Mouse (Mus musculus) kidney, embryonic 14.5 days (tissue): ENCODE measurements around the gene Ddb2. TPM values are rescaled to one million over a fixed set of nuclear protein-coding genes. Genes with fewer than 3 reads are reported as not detected.
"Not testable (repeated sequence)": the region's sequence is repeated elsewhere in the genome, so short reads cannot be mapped to it uniquely, and the experiment has no call there.

Experiments used
- ATAC-seq: fragments of 200-750 bp; cut with Nextera tagmentation; 2 replicates; pipeline ENCODE4 v1.8.0; 2017; ENCODE audit warnings: moderate number of reproducible peaks, mild to moderate bottlenecking, moderate TSS enrichment, moderate library complexity; ENCODE audit not compliant: low FRiP score, low TSS enrichment
- H3K27ac ChIP-seq: fragments of 300-500 bp; sonication (generic); 2 replicates; pipeline ENCODE4 v1.5.1; 2014; ENCODE audit warnings: low read depth, mild to moderate bottlenecking, low read length, moderate library complexity, mixed read lengths
- H3K27me3 ChIP-seq: fragments of 300-500 bp; sonication (generic); 2 replicates; pipeline ENCODE4 v1.6.1; 2014; ENCODE audit warnings: mild to moderate bottlenecking, low read length; ENCODE audit not compliant: control insufficient read depth, insufficient read depth
- H3K36me3 ChIP-seq: fragments of 300-500 bp; sonication (generic); 2 replicates; pipeline ENCODE4 v1.6.1; 2014; ENCODE audit warnings: low read length, mixed read lengths; ENCODE audit not compliant: control insufficient read depth, insufficient read depth
- H3K4me1 ChIP-seq: fragments of 300-500 bp; sonication (generic); 2 replicates; pipeline ENCODE4 v1.6.1; 2014; ENCODE audit warnings: low read length, mixed read lengths; ENCODE audit not compliant: control insufficient read depth, insufficient read depth
- H3K4me2 ChIP-seq: fragments of 300-500 bp; sonication (generic); replicated peaks from 2 replicates; pipeline ENCODE4 v1.6.1; 2014; ENCODE audit warnings: low read depth, mild to moderate bottlenecking, low read length
- H3K4me3 ChIP-seq: fragments of 300-500 bp; sonication (generic); 2 replicates; pipeline ENCODE4 v1.5.1; 2014; ENCODE audit warnings: mild to moderate bottlenecking, low read length
- H3K9ac ChIP-seq: fragments of 300-500 bp; sonication (generic); 2 replicates; pipeline ENCODE4 v1.6.1; 2014; ENCODE audit warnings: low read depth, mild to moderate bottlenecking, low read length, moderate library complexity
- H3K9me3 ChIP-seq: fragments of 300-500 bp; sonication (generic); 2 replicates; pipeline ENCODE4 v1.6.1; 2016; ENCODE audit warnings: low read length; ENCODE audit not compliant: control insufficient read depth
- WGBS: fragments of 180-500 bp; shearing (Covaris S2); extraction: QIAGEN DNeasy Blood & Tissue Kit; methylation state at CpG from one replicate; pipeline ENCODE4 v1.1.7; 2014; 5-methylcytosine and 5-hydroxymethylcytosine counted together
- polyA plus RNA-seq: library from polyadenylated mRNA; unstranded; fragments of >200 nt; fragmentation: Nextera tagmentation; extraction: Ambion mirVana; gene quantifications from 2 replicates; pipeline ENCODE4 v1.2.1, GENCODE M21; 2014

Gene Ddb2
- polyA plus RNA-seq, 1 experiment from 2014 or later = 15.0 TPM

DNA sequence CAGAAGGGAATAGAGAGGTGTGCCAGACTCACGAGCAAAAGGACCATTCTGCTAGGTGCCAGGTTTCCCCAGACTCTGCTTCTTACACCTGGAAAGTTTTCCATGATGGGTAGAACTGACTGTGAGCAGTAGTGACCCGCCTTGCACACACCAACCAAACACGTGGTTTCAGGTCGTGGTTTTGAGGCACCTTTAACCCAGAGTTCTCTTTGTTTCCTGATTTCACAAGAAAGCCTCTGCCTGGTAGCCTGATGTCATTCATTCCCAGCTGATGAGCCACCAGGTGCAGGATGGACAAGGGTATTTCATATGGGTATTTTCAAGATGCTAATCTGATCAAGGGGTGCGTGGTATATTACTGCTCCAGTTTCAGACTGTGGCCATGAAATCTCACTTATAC lies 5.8 kb upstream of the Ddb2 start:
- no peak overlapping the region for H3K4me2 ChIP-seq
- H3K9ac ChIP-seq = no peak overlapping the region
- WGBS = 72% methylated on average over 5 of the region's 5 CpGs
- H3K4me1 ChIP-seq = no peaks in the 10 kb centered on the region
- H3K27me3 ChIP-seq = no peaks in the 10 kb centered on the region
- H3K36me3 ChIP-seq = no peaks in the 10 kb centered on the region
- no peak overlapping the region for H3K27ac ChIP-seq
- H3K9me3 ChIP-seq = no peaks in the 10 kb centered on the region
- no peak for ATAC-seq
- no peak overlapping the region for H3K4me3 ChIP-seq

DNA sequence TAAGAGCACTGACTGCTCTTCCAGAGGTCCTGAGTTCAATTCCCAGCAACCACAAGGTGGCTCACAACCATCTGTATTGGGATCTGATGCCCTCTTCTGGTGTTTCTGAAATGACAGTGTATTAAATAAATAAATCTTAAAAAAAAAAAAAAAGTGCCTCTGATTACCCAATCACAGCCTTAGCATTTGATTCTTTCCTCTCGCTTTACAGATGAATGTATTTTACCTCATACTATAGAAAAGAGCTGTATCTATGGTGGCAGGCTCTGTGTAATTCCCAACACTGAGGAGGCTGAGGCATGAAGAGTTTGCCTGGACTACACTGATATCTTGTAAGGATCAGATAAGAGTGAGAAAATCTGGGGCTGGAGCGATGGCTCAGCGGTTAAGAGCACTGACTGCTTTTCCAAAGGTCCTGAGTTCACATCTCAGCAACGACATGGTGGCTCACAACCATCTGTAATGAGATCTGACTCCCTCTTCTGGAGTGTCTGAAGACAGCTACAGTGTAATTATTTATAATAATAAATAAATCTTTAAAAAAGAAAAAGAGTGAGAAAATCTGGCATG lies 814 bp upstream of the Ddb2 start:
- H3K36me3 ChIP-seq, H3K27me3 ChIP-seq, H3K9me3 ChIP-seq, H3K4me1 ChIP-seq: not testable (repeated sequence)
- H3K27ac ChIP-seq = peak overlapping the region; percentile 93; the same call in 1 of the 2 replicates
- H3K9ac ChIP-seq = peak overlapping the region; percentile 51; the same call in 1 of the 2 replicates
- ATAC-seq = peak; percentile 7; the same call in 1 of the 2 replicates
- WGBS = 17% methylated on average over 4 of the region's 4 CpGs
- peak overlapping the region; percentile 71 for H3K4me3 ChIP-seq
- peak overlapping the region; percentile 90 for H3K4me2 ChIP-seq

DNA sequence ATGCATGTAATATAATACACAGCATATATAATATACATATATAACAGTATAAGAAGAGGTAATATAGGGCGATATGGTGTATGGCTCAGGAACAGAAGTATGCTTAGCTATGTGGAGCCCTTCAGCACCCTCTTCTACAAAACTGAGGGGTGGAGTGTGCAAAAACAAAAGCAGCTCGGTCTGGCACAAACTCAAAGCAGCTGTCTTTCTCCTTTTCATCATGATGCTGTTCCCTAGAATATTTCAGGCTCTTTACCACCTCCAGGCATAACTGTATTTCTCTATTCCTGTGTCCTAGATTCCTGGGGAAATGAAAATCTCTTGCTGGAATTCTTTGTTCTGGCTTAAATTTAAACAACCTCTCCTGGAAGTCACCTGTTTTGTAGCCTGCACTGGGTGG lies 7.0 kb downstream of the Ddb2 start:
- WGBS = 85% methylated on average over 2 of the region's 2 CpGs
- H3K9me3 ChIP-seq = no peaks in the 10 kb centered on the region
- no peaks in the 10 kb centered on the region for H3K27me3 ChIP-seq
- no peak overlapping the region for H3K9ac ChIP-seq
- H3K4me1 ChIP-seq = no peaks in the 10 kb centered on the region
- H3K27ac ChIP-seq = no peak overlapping the region
- ATAC-seq = no peak
- peaks cover 8% of the 10 kb centered on the region; the same call in 1 of the 2 replicates for H3K36me3 ChIP-seq
- no peak overlapping the region for H3K4me2 ChIP-seq
- H3K4me3 ChIP-seq = no peak overlapping the region

DNA sequence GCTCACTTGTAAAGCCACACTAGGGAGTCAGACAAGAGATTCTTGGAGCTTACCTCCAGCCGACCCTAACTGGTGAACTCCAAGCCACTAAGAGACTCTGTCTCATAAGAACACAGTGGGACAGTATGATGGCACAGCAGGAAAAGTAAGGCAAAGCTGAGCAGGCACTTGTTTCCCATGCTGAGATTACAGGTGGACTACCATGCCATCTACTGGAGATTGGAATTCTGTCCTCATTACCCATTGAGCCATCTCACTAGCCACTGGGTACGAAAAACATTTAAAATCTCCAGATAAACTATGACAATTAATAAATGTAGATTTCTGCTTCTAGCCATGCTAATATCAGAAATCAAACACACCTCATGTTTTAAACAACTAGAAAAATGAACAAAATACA lies 13.2 kb downstream of the Ddb2 start:
- H3K9ac ChIP-seq = no peak overlapping the region
- H3K4me3 ChIP-seq = no peak overlapping the region
- no peak for ATAC-seq
- no peak overlapping the region for H3K27ac ChIP-seq
- 86% methylated on average over 2 of the region's 2 CpGs for WGBS
- H3K4me2 ChIP-seq = no peak overlapping the region
- no peaks in the 10 kb centered on the region for H3K36me3 ChIP-seq
- H3K9me3 ChIP-seq = no peaks in the 10 kb centered on the region
- H3K27me3 ChIP-seq = no peaks in the 10 kb centered on the region
- H3K4me1 ChIP-seq = no peaks in the 10 kb centered on the region

DNA sequence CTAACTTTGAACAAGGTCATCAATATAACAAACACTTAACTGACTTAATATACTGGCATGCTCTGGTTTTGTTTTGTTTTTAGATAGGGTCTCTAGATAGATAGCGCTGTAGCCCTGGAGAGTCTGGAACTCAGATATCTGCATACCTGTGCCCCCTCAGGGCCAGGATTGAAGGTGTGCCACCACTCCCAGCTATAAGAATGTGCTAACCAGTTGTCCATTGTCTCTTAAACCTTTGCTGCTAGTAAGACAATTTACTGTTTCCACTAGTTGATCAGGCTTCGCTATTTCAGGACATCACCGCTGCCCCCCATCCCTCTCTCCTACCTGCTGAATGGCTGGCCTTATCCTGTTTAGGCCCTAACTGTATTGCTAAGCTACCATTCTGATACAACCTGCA lies 16.3 kb downstream of the Ddb2 start:
- Histone ChIP-seq H3K27ac (no peak overlapping the region), H3K4me1 (no peaks in the 10 kb centered on the region), H3K27me3 (no peaks in the 10 kb centered on the region), H3K9me3 (no peaks in the 10 kb centered on the region), H3K9ac (no peak overlapping the region), H3K36me3 (peaks cover 7% of the 10 kb centered on the region; the same call in 1 of the 2 replicates), H3K4me2 (no peak overlapping the region), H3K4me3 (no peak overlapping the region)
- ATAC-seq = no peak
- WGBS = 95% methylated on average over 3 of the region's 3 CpGs

DNA sequence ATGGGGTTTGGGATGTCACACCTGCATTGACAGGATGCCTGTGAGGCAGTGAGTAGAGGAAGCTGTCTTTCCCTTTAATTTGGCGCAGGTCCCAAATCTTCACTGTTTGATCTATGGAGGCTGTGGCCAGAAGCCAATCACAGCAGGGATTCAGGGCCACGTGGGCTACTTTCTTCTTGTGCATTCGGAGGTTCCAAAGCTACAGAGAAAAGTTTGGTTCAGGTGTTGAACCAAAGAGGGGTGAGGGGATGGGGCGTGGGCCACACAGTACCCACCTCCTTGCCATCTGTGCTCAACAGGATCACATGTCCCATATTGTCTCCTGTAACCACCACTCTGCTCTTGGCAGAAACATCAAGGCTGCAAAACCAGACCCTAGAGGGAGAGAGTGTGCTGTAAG lies 19.8 kb downstream of the Ddb2 start:
- 65% methylated on average over 4 of the region's 4 CpGs for WGBS
- ATAC-seq = no peak

DNA sequence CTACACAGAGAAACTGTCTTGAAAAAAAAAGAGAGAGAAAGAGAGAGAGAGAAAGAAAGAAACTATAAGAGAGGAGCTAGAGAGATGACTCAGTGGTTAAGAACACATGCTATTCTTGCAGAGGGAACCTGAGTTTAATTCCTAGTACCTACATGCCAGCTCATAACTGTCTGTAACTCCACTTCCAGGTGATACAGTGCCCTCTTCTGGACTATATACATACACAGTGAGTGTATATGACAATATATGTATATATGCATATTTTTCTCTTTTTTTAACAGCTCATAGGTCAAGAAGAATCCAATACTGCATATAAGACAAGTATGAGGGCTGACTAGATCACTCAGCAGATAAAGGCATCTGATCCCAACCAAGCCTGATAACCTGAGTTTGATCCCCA lies 23.5 kb downstream of the Ddb2 start:
- H3K36me3 ChIP-seq = peaks cover 51% of the 10 kb centered on the region
- ATAC-seq = no peak

More for the DNA sequence above, 19.8 kb downstream of the Ddb2 start:
- Histone ChIP-seq H3K4me3 (no peak overlapping the region), H3K9me3 (no peaks in the 10 kb centered on the region), H3K9ac (no peak overlapping the region), H3K4me2 (no peak overlapping the region), H3K27me3 (no peaks in the 10 kb centered on the region), H3K36me3 (peaks cover 17% of the 10 kb centered on the region), H3K27ac (no peak overlapping the region), H3K4me1 (no peaks in the 10 kb centered on the region)

DNA sequence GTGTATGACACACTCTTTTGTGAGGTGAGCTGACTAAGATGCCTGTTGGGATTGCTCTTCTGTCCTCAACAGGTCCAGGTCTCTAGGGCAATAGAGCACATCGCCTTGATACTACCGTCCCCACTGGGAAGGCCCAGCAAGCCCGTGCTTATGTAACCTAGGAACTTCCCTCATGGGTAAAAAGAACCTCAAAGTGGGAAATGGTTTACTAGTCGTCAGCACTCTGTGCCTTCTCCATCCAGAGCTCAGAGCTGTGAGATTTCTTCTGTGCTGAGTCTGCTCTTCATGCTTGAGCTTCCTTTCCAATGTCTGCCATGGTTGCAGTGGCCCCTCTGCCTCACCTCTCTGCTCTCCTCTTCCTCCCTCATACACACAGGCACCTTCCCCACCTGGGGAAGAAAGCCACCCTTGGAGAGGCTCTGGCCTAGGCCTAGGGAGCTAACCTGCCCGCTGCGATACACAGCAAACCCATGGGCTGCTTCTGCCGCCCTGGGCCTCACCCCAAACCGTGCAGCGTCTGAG lies 30.5 kb downstream of the Ddb2 start:
- H3K4me2 ChIP-seq = no peak overlapping the region
- H3K4me3 ChIP-seq = no peak overlapping the region
- no peak overlapping the region for H3K9ac ChIP-seq
- no peak overlapping the region for H3K27ac ChIP-seq
- ATAC-seq = no peak
- peaks cover 55% of the 10 kb centered on the region for H3K36me3 ChIP-seq
- peaks cover 10% of the 10 kb centered on the region for H3K4me1 ChIP-seq
- WGBS = 89% methylated on average over 9 of the region's 9 CpGs
- no peaks in the 10 kb centered on the region for H3K27me3 ChIP-seq
- no peaks in the 10 kb centered on the region for H3K9me3 ChIP-seq

More for the DNA sequence above, 23.5 kb downstream of the Ddb2 start:
- no peak overlapping the region for H3K4me2 ChIP-seq
- no peaks in the 10 kb centered on the region for H3K27me3 ChIP-seq
- H3K9ac ChIP-seq = no peak overlapping the region
- H3K4me1 ChIP-seq = no peaks in the 10 kb centered on the region
- no peaks in the 10 kb centered on the region for H3K9me3 ChIP-seq
- H3K4me3 ChIP-seq = no peak overlapping the region
- H3K27ac ChIP-seq = no peak overlapping the region

DNA sequence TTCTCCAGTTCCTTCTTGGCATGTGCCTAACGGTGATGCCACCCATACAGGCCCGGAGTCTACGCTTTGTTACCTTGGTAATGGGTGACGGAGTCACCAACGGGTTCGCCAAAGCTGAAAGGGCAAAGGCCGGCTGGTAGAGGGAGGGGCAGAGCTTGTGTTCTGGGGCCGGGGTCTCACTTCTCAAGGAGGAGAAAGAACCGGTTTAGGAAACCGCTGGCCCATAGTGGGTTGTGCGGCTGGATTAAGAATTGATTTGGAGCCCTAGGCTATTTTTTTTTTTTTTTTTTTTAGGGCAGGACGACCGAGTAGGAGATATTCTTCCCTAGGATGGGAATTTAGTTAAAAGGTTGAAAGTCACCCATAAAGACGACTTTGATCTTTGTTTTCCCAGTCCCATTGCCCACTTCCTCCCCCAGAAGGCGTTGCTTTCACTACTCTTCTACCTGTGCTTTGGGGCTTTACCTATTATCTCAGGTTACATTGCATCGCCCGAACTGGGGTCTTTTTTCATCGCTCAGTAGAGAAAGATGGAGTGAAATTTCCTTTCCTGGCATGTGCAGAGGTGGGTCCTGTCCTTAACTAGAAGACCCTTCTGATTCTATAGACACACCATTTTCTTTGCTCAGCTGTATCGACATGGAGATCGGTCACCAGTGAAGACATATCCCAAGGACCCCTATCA lies 33.7 kb downstream of the Ddb2 start:
- Histone ChIP-seq H3K4me3 (peak overlapping the region; percentile 72), H3K27ac (peak overlapping the region; percentile 85; the same call in 1 of the 2 replicates), H3K9ac (peak overlapping the region; percentile 81), H3K9me3 (no peaks in the 10 kb centered on the region), H3K4me2 (peak overlapping the region; percentile 55), H3K4me1 (peaks cover 10% of the 10 kb centered on the region), H3K27me3 (no peaks in the 10 kb centered on the region), H3K36me3 (peaks cover 27% of the 10 kb centered on the region)
- 9% methylated on average over 20 of the region's 20 CpGs for WGBS
- no peak; the same call in 1 of the 2 replicates for ATAC-seq
